Mouse (Mus musculus): ENCODE measurements around the gene Abca9.

Gene Abca9

DNA sequence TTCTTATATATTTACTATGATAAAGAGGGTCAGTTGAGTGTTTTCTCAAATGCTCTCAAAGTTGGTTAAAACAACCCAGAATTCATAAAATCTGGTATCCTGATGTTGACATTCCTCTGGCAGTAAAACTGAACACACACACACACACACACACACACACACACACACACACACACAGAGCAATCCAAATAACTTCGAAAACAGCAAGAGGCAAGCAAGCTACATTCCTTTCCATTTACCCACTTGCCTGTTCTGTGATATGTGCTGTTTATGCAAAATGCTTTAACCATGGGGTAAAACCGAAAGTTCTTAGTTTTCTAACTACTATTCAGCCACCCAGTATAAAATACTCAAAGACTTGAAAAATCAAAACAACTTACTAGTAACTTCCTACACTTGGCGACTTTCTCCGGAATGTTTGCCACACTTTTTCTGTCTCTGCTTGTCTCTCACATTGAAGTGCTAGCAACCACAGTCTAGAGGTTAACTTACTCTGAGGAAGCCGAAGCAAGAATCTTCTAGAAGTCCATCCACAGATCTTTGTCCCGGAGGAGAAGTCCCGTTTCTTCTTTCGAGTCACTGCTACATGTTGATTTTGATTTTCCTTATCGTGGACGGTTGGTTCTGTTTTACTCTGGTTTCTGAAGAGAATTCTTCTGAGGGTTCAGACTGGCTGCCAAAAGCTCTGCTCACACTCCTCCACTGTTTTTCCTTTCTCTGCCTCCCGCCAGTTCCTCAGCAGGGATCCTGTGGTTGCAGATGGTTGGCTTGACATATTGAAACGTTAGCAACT, at the start of gene Abca9:
Gene Abca9 (minus strand): TSS at position 738 of the 793 bp plus-strand sequence.
- DNase-seq: peak; percentile 35 to 43

DNA sequence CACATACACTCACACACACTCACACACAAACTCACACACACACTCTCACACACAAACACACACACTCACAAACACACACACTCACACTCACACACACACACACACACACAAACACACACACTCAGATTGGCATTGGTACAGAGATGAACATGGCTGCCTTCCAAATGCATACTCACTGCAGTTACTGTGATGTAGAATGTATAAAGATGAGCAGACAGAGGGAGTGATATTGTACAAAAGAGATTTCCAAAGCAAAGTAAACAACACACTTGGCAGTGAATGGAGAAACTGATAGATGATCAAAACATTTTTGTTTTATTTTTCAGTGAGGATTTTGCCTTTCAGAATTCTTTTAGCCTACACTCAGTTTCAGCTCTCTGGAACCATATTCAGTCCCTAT, 49.1 kb upstream of the Abca9 start:
- DNase-seq: no peak

GRCm38 (mm10) chr11:110203930-110204329, 35.9 kb upstream of the Abca9 start:
- no peak for DNase-seq

DNA sequence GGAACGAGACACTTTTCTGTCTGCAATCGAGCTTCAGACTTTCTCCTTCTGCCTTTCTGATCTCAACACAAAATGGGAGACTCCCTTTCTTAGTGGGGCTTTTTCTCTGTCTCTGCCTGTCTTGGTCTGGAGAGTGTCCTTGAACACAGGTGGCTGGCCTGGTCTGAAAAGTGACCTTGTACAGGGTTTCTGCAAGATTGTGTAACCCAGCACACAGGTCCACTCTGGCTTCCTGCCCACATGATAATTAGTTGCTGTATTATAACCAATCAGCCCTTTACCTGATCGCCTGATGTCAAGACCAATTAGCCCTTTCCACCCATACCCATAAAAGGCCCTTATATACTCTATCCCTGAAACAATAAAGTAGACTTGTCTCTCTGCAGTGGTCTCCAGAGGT, 30.9 kb upstream of the Abca9 start:
- no peak for DNase-seq

DNA sequence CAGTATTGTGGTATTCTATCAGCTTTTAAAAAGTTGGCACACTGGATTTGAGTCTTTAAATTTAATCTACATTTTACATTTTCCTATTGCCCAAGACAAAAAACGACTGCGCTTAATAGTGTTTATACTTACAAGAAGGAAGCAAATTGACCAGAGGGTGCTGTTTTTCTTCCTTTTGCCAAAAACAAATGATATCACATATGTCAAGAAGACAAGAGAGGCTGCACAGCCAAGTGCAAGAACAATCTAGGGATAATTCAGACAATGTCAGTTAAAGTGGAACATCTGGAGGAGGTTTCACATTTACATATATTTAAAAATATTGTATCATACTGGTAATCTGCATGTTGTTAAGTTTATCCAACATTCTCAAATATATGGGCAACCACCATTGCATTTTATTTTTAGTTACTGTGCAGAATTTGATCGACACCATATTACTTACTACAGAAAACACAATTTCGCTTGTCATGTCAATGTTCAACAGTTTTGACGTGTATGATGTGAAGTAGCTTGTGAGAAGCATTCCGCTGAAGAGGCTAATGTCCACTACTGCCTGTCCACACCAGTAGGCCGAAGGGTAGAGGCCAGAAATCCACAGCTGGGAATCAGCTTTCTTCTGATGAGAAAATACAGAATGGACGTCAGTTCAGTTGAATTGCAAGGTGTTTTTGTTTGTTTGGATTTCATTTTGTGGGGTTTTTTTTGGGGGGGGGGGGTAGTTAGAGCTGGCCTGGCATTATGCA, 28.7 kb upstream of the Abca9 start:
- DNase-seq: no peak

DNA sequence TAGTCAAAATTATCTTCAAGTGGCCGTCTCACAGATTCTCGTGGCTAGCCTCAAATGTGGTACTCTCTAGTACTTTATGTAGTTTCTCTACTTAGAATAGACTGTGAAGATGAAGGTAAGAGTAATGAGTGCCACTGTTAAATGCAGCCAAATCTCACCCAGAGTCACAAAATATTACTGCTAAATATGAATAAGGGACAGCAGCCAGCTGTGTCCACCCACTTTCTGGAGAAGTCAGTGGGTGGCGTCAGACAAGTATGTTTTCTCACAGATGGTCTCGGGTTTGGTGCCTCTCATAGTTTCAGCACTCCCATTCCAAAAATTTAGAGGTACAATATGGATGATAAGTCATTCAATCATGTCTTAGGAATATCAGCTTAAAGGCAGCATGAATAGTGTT, 27.3 kb upstream of the Abca9 start:
- no peak for DNase-seq

- DNase-seq: no peak
Measured at GRCm38 (mm10) chr11:110171212-110171611, 3.2 kb upstream of the Abca9 start.

DNA sequence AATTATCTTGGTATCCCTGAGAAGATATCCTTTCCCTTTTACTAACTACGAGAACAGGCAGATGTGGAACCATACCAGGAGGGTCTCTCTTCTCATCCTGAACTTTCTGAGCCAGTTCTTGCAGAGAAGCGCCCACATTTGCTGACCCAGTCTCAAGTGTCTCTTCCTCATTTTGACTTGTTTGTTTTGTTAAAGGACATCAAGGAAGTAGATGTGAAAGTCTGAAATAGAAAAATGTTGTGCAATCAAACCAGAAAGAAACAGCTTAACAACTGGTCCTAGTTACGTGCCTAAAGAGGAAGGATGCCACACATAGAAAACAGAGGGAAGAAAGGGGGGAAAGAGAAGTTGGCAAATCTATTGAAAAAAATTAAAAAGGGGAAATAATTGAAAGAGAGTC, 2.2 kb downstream of the Abca9 start:
- DNase-seq: no peak

GRCm38 (mm10) chr11:110165409-110165808, 2.6 kb downstream of the Abca9 start:
- no peak for DNase-seq

GRCm38 (mm10) chr11:110157059-110157458, 10.9 kb downstream of the Abca9 start:
- no peak for DNase-seq

DNA sequence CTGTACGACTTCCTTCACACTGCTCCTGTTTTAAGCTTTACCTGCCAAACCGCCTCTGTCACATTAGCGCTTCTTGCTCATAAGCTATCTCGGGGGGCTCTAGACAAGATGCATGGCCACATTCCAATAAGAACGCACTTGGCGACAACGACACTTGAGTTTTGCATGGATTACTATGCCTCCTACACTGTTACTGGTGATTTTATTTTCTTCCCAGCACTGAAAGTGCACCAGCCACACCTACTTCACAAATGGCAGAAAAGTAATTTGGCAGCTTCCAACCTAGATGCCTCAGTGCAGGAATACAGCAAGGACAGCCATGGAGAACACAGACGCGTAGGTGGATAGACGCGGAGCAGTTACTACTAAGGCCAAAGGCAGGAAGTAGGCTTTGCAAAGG, 12.0 kb downstream of the Abca9 start:
- no peak for DNase-seq

GRCm38 (mm10) chr11:110147640-110148039, 20.4 kb downstream of the Abca9 start:
- DNase-seq: no peak

- no peak for DNase-seq
Measured at GRCm38 (mm10) chr11:110145421-110145820, 22.6 kb downstream of the Abca9 start.

DNA sequence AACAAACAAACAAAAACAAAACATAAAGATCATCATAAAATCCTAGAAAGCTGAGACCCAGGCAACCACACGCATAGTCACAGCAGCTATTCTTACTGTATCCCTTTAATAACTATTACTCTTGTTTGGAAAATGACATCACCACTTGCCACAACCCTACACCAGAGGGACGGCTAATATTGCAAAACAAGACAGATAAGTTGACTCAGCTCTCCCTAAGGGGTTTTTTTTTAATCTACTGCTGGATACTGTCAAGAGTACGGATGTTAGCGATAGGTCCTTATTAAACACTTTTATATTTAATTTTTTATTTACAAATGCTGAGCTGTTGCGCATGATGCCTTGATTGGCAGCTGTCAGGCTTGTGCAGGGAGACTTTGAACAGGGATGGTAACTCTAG, 37.2 kb downstream of the Abca9 start:
- DNase-seq: no peak

DNA sequence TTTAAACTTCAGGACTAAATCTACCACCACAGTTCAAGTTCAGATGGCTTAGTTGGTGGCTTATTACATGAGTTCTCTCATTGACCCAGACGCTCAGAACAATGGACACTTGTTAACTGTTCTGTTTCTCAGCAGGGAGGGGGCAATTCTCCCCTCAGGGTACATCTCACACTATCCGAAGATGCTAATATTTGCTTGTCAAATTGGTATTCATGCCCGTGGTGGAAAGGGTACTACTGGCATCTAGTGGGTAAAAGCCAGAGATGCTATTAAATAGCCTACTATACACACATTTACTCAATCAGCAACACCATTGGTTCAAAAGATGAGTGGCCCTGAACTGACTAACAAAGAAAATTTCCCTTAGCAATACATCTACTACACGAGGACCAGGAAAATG, 56.9 kb downstream of the Abca9 start:
- DNase-seq: no peak

DNA sequence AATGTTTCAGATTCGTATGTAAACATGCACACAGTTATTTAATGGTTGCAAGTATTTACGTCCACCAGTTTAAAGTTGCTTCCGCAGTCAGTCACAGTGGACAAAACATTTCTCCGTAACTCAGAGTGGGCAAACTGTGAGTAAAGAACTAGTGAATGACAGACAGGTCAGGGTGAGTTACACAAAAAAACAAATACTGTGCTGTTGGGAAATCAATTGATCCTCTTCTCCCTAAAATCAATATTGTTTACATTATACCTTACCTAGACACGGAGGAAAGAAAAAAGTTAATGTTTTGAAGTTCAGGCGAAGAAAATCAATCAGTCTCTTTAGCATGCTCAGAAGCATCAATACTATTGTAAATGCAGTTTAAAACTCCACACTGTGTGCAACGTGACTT, 66.6 kb downstream of the Abca9 start:
- no peak for DNase-seq

DNA sequence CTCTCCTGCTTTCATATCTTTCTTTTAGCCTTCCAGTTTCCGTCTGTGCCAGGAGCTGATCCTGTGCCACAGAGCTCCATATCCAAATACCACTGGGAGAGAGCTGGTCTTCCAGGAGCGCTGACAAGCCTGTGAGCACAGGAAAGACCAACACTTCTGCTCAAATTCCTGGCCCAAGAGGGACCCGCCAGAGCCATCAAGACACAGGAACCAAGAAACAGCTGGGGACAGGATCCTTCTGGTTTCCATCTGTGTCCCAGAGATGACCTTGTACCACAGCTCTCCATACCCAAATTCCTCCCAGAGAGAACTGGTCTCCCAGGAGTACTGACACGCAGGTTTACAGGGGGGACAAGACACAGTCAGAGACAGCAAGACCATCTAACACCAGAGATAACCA, 69.1 kb downstream of the Abca9 start:
- no peak for DNase-seq

GRCm38 (mm10) chr11:110097465-110097864, 70.5 kb downstream of the Abca9 start:
- no peak for DNase-seq

- DNase-seq: no peak
Measured at GRCm38 (mm10) chr11:110095858-110096257, 72.1 kb downstream of the Abca9 start, which contains the start of gene Abca8a. TSS of gene Abca8a (minus strand) at chr11:110095978.

DNA sequence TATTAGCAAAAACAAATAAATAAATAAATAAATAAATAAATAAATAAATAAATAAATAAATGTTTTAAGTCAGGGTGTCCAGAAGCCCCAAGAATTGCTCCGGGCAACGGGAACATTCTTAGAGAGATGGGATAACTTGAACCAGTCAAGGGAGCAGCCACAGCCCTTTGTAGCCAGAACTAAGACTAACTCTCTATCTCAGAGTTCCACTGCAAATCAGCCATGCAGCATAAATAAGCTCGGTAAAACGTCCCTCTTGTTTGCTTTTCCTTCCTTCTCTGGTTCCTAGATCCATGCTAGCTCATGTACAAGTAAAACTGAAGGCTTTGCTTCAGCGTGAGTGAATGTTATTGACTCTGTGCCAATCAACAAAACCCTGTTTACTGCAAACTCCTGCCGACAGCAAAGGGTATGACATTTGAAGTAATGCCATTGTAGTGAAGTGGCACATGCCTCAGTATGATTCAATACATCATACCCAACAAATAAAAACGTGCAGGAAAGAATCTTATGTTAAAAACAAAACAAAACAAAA, 73.1 kb downstream of the Abca9 start:
- DNase-seq: no peak

DNA sequence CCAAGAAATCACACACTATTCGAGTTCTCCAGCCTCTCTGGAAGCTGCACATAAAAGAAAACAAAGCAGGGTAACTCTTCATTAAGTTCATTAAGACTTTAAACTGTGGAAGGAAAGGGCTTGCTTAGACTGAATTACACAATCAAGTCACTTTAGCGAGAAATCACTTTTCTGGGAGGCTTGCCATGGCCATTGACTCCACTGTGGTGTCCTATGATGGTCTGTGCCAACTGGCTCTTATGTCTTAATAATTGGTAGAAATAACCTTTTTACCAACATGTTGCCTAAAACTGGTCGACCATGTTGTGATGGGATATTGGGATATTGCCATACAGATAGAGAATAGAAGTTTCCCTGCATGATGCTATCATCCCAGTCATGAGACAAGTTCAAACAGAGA, 73.8 kb downstream of the Abca9 start:
- no peak for DNase-seq

DNA sequence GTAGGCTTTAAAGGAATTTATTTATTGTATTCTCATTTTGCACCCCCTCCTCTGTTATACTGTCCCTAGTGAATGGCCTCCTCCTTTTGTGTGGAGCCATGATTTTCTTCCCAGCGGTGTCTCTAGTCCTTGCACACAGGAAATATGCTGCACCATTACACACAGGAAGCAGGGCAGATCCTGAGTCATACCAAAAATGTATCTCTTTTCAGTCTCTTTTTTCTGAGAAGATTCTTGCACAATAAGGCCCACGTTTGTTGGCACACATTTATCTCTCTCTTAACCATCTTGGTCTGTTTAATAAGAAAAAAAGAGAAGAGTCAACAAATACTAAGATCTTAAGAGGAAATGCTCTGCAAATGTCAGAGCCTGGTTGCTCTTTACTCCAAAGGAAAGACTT, 76.7 kb downstream of the Abca9 start:
- no peak for DNase-seq

- DNase-seq: no peak
Measured at GRCm38 (mm10) chr11:110072158-110072557, 95.8 kb downstream of the Abca9 start.

GRCm38 (mm10) chr11:110061032-110061431, 107.0 kb downstream of the Abca9 start:
- no peak for DNase-seq
